Mouse (Mus musculus): Measurements from ENCODE around the gene Gm49425.
"Not testable (repeated sequence)": the region's sequence is repeated elsewhere in the genome, so short reads cannot be mapped to it uniquely, and the experiment has no call there.

Gene Gm49425

GRCm38 (mm10) chr15:101517161-101517560 is at the start of gene Gm49425:
Gm49425 (minus strand) TSS chr15:101517261.
- in situ Hi-C loops (cut with MboI; ENCODE audit: low pct_unique_long_range_greater_than_20kb in 1 of 2, low sequenced_read_pairs in 2 of 2, unreplicated experiment in 1 of 2): not testable (repeated sequence)

- in situ Hi-C loops (cut with MboI; ENCODE audit: low pct_unique_long_range_greater_than_20kb in 1 of 2, low sequenced_read_pairs in 2 of 2, unreplicated experiment in 1 of 2): no loop called here
These were observed 45.8 kb upstream of the Gm49425 start, which contains the start of gene Krt90 for GRCm38 (mm10) chr15:101562850-101563249. Krt90 (minus strand) TSS chr15:101562950.

- in situ Hi-C loops (cut with MboI; ENCODE audit: low pct_unique_long_range_greater_than_20kb in 1 of 2, low sequenced_read_pairs in 2 of 2, unreplicated experiment in 1 of 2): no loop called here
These were observed 41.1 kb upstream of the Gm49425 start for GRCm38 (mm10) chr15:101558034-101558646.

- in situ Hi-C loops (cut with MboI; ENCODE audit: low pct_unique_long_range_greater_than_20kb in 1 of 2, low sequenced_read_pairs in 2 of 2, unreplicated experiment in 1 of 2): no loop called here
These were observed 36.1 kb upstream of the Gm49425 start for GRCm38 (mm10) chr15:101553169-101553568.

GRCm38 (mm10) chr15:101552188-101552587 is 35.1 kb upstream of the Gm49425 start:
- in situ Hi-C loops (cut with MboI; ENCODE audit: low pct_unique_long_range_greater_than_20kb in 1 of 2, low sequenced_read_pairs in 2 of 2, unreplicated experiment in 1 of 2): no loop called here

- in situ Hi-C loops (cut with MboI; ENCODE audit: low pct_unique_long_range_greater_than_20kb in 1 of 2, low sequenced_read_pairs in 2 of 2, unreplicated experiment in 1 of 2): no loop called here
These were observed 33.5 kb upstream of the Gm49425 start, which contains the start of gene Krt82 for GRCm38 (mm10) chr15:101550567-101550966. Krt82 (minus strand) TSS chr15:101550667.

GRCm38 (mm10) chr15:101544478-101544877 is 27.4 kb upstream of the Gm49425 start:
- in situ Hi-C loops (cut with MboI; ENCODE audit: low pct_unique_long_range_greater_than_20kb in 1 of 2, low sequenced_read_pairs in 2 of 2, unreplicated experiment in 1 of 2): no loop called here

- in situ Hi-C loops (cut with MboI; ENCODE audit: low pct_unique_long_range_greater_than_20kb in 1 of 2, low sequenced_read_pairs in 2 of 2, unreplicated experiment in 1 of 2): no loop called here
These were observed 25.5 kb upstream of the Gm49425 start for GRCm38 (mm10) chr15:101542543-101542942.

- in situ Hi-C loops (cut with MboI; ENCODE audit: low pct_unique_long_range_greater_than_20kb in 1 of 2, low sequenced_read_pairs in 2 of 2, unreplicated experiment in 1 of 2): no loop called here
These were observed 21.5 kb upstream of the Gm49425 start for GRCm38 (mm10) chr15:101538580-101538900.

- in situ Hi-C loops (cut with MboI; ENCODE audit: low pct_unique_long_range_greater_than_20kb in 1 of 2, low sequenced_read_pairs in 2 of 2, unreplicated experiment in 1 of 2): no loop called here
These were observed 21.0 kb upstream of the Gm49425 start for GRCm38 (mm10) chr15:101537864-101538579.

GRCm38 (mm10) chr15:101536054-101536850 is 19.2 kb upstream of the Gm49425 start:
- in situ Hi-C loops (cut with MboI; ENCODE audit: low pct_unique_long_range_greater_than_20kb in 1 of 2, low sequenced_read_pairs in 2 of 2, unreplicated experiment in 1 of 2): no loop called here

- in situ Hi-C loops (cut with MboI; ENCODE audit: low pct_unique_long_range_greater_than_20kb in 1 of 2, low sequenced_read_pairs in 2 of 2, unreplicated experiment in 1 of 2): no loop called here
These were observed 15.7 kb upstream of the Gm49425 start, which contains the start of gene Krt84 for GRCm38 (mm10) chr15:101532720-101533119. Krt84 (minus strand) TSS chr15:101532820.

- in situ Hi-C loops (cut with MboI; ENCODE audit: low pct_unique_long_range_greater_than_20kb in 1 of 2, low sequenced_read_pairs in 2 of 2, unreplicated experiment in 1 of 2): loop anchor here in 1 of 2 experiments (10.0 kb wide), 1 partner anchor 452 kb away; no protein-coding TSS in a partner anchor
These were observed 5.6 kb upstream of the Gm49425 start for GRCm38 (mm10) chr15:101522556-101523232.

- in situ Hi-C loops (cut with MboI; ENCODE audit: low pct_unique_long_range_greater_than_20kb in 1 of 2, low sequenced_read_pairs in 2 of 2, unreplicated experiment in 1 of 2): loop anchor here in 1 of 2 experiments (10.0 kb wide), 1 partner anchor 455 kb away; no protein-coding TSS in a partner anchor
These were observed 2.7 kb upstream of the Gm49425 start for GRCm38 (mm10) chr15:101519792-101520191.

GRCm38 (mm10) chr15:101508247-101508646 is 8.8 kb downstream of the Gm49425 start:
- in situ Hi-C loops (cut with MboI; ENCODE audit: low pct_unique_long_range_greater_than_20kb in 1 of 2, low sequenced_read_pairs in 2 of 2, unreplicated experiment in 1 of 2): no loop called here

- in situ Hi-C loops (cut with MboI; ENCODE audit: low pct_unique_long_range_greater_than_20kb in 1 of 2, low sequenced_read_pairs in 2 of 2, unreplicated experiment in 1 of 2): no loop called here
These were observed 9.9 kb downstream of the Gm49425 start for GRCm38 (mm10) chr15:101506896-101507758.

GRCm38 (mm10) chr15:101497181-101497580 is 19.9 kb downstream of the Gm49425 start:
- in situ Hi-C loops (cut with MboI; ENCODE audit: low pct_unique_long_range_greater_than_20kb in 1 of 2, low sequenced_read_pairs in 2 of 2, unreplicated experiment in 1 of 2): no loop called here

- in situ Hi-C loops (cut with MboI; ENCODE audit: low pct_unique_long_range_greater_than_20kb in 1 of 2, low sequenced_read_pairs in 2 of 2, unreplicated experiment in 1 of 2): no loop called here
These were observed 21.8 kb downstream of the Gm49425 start for GRCm38 (mm10) chr15:101495266-101495665.

Data from mouse embryonic stem cell (cell line).